Mouse (Mus musculus) hematopoietic multipotent progenitor cell, adult 10-12 weeks (in vitro differentiated cells): ENCODE results near the gene Gm29644. TPM values are rescaled to one million over a fixed set of nuclear protein-coding genes. Genes with fewer than 3 reads are reported as not detected.

Source experiments
- polyA plus RNA-seq: library from polyadenylated mRNA; stranded (reverse); fragments of >175 nt; gene quantifications from 2 replicates; pipeline ENCODE4 v1.2.3, GENCODE M21; 2012; ENCODE audit warnings: low replicate concordance

Gm29644 gene
- not detected in 2 replicates for polyA plus RNA-seq

GRCm38 (mm10) chrY:70303187-70303586 lies at the start of gene Gm29644, which contains the start of gene Gm29423:
Gene Gm29644 (minus strand): TSS chrY:70303343.
Gene Gm29423 (minus strand): TSS chrY:70303287.

GRCm38 (mm10) chrY:70273542-70273941 lies 29.6 kb downstream of the Gm29644 start, which contains the start of gene Gm21118:
Gene Gm21118 (minus strand): TSS chrY:70273642.

Other genes with a start within 250 kb of the Gm29644 start
- not detected in 2 replicates for gene Gm21118, start 29.7 kb downstream of the Gm29644 start, polyA plus RNA-seq
- gene Gm29423, start 56 bp downstream of the Gm29644 start, polyA plus RNA-seq: not detected in 2 replicates
- gene Gm20888, start 138.5 kb upstream of the Gm29644 start, polyA plus RNA-seq: not detected in 2 replicates